Mouse (Mus musculus) neutrophil, adult 5-6 weeks (primary cell): Measurements from ENCODE around the gene Armh3. TPM values are rescaled to one million over a fixed set of nuclear protein-coding genes. Genes with fewer than 3 reads are reported as not detected.

Source experiments
- ATAC-seq: fragments of 151-379, 151-347 bp; 2 replicates; pipeline ENCODE4 v1.8.0; 2017; ENCODE audit warnings: mild to moderate bottlenecking, moderate TSS enrichment; ENCODE audit not compliant: insufficient number of reproducible peaks, poor library complexity, low FRiP score, severe bottlenecking; ENCODE audit errors: extremely low read depth
- total RNA-seq: library from RNA; stranded (forward); fragments of 200-1000 nt; gene quantifications from 2 replicates; pipeline ENCODE4 v1.2.3, GENCODE M21; 2017

The Armh3 gene
- total RNA-seq, 1 experiment from 2014 or later = 9.0 TPM

DNA sequence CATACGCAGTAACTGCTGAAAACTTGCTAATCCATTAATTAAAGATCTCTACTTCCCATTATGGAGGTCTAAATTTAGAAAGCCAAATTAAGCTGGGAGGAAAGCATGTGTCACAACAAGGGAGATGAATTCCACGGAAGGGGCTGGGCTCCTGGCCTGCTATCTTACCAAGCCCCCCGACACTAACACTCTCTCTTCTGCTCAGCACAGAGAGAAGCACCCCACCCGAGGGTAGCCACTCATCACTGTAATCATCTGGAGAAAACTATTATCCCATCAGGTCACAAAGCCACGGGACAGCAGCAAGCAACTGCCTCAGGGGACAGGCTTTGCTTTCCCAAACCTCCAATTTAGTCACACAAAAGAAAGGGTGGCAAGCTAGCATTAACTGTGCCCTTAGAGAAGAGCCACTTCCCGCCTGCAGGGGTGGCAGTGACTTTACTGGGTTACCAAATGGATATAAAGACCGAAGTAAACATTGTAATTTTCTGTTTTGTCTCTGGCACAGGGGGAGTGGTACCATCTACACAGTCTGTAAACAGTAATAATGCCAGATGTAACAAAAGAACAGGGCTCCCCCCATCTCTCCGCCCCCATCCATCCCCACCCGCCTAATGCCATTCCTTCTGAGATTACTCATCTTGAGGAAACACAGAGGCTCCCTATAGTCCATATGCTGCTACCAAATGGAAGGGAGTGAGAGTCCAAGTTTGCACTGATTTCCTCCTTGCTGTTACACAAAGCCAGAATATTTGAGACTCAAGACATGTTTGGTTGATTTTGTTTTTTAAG lies 77.8 kb downstream of the Armh3 start:
- no peak for ATAC-seq

DNA sequence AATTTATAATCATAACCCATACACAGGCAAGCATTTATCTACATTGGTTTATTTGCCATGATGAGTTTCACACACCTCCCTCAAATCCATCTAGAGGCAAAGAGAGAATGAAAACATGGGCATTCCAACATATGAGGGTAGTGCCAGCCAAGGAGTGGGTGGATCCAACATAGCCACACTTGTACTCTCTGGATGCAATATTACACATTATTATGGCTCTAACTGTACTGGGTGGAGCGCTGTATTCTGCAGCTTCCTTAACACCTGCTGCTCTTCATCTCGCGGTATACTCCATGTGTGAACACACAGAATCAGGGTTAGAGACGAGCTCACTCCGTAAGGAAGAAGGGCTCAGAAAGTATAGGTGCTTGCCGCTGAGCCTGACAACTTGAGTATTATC lies 79.9 kb downstream of the Armh3 start:
- ATAC-seq = no peak

DNA sequence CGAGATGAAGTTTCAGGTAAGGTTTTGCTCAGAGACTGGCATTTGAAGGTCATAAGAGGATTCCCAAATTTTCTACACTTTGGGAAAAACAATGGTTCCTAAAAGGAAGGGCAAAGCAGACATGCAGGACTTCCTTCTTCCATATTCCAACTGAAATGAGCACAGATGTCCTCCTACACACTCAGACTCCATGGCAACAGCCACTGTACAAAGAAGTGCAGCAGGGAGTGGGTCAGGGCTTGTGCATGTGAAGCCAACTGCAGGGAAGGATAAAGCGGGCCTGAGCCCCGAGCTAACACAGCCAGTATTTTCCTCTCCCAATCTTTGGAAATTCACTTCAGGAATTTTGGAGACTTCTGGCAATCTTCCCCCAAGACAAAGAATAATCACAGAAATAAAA lies 80.4 kb downstream of the Armh3 start:
- no peak for ATAC-seq

DNA sequence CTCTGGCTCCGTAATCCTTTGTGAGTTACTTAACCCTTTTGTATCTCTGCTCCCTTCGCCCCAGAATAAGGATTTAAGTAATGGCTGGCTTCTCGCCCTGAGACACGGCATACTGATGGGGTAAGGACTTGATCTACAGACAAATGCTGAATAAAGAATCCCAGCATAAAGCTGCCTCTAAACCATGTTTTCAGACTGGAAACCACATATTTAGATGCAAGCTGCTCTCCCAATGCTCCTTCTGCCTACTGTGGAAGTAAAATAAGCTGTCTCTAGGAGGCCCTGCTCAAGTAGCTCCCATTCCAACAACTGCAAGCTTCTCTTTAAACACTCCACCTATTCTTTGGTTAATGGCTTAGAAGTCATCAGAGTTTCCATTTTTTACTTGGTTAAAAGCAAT lies 81.8 kb downstream of the Armh3 start:
- no peak for ATAC-seq

DNA sequence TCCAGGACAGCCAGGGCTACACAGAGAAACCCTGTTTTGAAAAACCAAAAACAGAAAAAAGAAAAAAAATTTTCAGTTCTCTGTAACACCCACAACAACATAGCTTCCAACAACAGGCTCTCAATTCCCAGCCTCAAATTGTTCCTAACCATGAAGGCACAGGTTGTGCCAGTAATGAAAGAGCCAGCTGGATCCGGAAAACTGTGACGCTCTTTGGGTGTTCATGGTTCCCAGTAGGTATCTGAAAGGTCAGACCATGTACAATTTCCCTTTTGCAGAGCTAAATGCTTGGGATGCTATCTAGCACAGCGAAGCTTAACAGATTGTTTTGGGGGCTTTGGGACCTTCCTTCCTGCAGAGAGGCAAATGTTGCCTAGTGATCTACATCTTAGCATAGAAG lies 82.3 kb downstream of the Armh3 start:
- no peak for ATAC-seq

DNA sequence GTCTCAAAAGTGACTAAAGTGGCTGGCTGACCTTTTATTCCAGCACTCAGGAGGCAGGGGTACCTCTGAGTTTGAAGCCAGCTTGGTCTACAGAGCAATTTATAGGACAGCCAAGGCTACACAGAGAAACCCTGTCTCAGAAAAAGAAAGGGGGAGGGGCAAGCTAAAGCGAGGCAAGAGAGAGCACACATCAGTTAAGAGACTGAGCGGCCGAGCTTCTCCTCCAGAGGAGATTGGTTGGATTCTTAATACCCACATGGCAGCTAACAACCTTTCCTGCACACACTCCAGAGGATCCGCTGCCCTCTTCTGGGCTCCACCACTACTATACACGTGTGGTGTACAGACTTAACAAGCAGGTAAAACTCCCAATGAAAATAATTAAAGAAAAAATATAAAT lies 85.3 kb downstream of the Armh3 start:
- no peak for ATAC-seq

DNA sequence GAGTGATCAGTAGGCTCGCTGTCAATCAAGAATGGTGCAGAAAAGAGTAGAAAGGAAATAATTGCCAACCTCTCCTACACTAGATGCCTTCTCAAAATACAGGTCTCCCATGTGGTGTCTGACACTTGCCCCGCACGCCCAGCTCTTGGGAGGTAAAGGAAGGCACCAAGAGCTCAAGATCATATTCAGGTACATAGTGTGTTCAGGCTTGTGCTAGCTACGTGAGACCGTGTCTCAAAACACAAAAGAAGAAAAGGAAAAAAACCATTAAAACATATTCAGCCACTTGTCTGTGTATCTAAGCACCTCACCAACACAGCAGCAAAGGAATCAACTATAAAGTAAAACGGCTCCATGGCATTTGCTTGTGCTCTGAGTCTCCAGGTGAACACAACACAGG lies 85.9 kb downstream of the Armh3 start:
- no peak for ATAC-seq

DNA sequence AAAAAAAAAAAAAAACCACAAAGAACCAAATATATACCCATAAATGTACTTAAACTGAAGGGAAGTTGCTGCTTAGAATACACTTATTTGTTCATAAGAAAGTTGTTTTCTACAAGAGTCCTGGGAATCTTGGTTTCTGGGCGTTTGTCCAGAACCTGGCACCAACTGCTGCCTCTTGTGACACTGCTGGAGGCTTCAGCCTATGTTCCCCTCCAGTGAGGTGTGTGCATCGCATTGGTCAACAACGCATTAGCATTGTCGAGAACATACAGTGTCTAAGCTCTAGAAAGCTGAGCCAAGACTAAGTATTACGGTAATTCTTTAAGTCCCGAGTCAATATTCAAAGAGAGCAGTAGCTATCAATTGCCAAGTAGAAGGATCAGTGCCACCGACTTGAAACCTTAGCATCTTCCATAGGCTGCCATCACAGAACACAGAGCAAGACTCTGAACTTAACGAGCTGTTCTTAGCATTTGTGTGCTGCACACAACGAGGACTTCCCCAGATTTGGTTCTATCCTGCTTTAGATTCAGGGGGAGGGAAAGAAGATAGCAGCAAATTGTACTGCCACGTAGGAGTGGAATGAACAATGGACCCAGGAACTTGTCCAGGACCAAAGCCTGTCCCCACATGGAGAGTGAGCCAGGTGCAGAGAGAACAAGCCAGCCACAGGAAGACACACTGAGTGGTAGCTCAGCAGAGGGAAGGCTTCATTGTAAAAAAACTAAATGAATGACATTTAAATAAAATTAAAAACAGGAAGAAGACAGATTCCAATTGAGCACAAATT lies 86.9 kb downstream of the Armh3 start:
- ATAC-seq = no peak

DNA sequence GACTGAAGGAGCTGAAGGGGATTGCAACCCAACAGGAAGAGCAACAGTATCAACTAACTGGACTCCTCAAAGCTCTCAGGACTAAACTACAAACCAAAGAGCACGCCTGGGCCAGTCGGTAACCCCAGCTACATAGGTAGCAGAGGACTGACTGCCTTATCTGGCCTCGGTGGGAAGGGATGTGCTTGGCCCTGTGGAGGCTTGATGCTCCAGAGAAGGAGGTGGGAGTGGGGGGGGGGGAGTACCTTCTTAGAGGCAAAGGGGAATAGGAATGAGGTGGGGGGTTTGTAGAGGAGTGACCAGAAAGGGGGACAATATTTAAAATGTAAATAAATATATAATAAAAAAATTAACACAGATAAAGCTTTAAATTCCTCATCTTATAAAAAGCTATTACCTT lies 90.0 kb downstream of the Armh3 start:
- ATAC-seq = no peak

DNA sequence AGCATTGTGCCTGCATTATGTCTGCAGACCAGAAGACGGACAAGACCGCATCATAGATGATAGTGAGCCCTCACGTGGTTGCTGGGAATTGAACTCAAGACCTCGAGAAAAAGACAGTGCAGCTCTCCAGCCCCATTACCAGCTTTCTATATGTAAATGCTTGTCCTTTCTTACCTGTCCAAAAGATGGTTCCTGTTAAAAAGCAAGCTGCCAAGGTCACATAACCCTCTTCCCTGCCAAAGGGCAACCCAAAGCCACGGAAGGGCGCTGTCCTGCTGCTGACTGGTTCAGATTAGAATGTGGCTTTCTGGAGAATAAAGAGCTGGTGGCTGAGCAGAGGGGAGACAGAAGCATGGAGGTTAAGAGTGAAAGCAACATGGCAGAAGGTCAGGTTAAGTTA lies 90.9 kb downstream of the Armh3 start:
- no peak for ATAC-seq

DNA sequence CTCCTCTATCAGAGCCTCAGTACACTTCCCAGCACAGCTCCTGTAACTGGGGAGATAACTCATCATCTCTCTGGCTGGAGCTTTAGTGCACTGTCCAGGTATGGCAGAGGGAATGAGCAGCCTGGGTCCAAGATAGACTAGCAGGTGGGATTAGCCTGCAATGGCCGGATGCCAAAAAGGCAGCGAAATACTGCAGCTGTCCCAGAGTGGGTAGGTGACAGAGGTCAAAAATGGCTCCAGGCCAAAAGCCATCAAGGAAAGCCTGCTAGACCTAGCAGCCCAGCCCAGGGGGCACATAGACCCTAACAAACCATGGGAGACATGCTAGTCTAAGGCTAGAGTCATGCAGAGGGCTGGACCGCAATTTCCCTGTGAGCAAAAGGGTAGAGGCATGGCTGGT lies 94.4 kb downstream of the Armh3 start:
- no peak for ATAC-seq

DNA sequence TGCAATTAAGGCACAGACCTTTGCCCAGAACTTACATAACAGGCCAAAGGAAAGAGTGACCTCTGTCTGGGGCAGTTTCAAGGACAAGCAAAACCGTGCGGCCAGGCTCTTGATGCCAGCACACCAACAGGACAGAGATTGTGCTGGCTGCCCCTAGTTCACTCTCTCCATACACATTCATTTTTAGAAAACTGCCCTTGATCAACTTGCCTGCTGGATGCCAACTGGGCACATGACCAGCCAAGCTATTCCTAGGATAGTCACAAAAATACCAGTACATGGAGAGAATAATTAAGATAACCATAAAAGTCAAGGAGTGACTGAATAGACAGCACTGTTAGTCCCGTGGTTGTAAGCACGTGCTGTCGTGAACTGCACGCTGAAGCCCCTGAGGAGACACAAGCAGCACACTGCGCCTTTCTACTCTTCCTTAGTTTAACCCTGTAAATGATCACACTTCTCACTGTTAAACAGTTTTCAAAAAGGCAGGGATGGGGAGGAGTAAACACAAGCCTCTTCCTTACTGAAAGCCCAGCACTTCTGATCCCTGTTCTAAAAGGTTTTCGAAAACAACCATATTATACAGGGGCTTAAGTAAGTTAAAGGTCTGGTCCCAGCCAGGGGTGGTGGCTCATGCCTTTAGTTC lies 95.8 kb downstream of the Armh3 start:
- ATAC-seq = no peak

DNA sequence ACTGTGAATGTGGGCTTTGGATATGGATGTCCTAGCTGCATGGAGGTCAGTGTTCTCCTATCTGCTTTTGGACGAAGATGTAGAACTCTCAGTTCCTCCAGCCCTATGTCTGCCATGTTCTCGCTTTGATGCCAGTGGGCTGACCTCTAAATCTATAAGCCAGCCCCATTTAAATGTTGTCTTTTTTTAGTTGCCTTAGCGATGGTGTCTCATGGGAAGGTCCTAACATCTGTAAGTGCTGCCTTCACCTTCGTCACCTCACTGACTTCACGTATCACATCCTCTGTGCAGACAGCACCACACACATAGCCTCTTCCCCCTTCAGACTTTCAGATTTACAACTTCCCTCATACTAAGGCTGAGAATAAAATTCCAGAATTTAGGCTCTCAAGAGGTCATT lies 97.5 kb downstream of the Armh3 start:
- ATAC-seq = no peak

DNA sequence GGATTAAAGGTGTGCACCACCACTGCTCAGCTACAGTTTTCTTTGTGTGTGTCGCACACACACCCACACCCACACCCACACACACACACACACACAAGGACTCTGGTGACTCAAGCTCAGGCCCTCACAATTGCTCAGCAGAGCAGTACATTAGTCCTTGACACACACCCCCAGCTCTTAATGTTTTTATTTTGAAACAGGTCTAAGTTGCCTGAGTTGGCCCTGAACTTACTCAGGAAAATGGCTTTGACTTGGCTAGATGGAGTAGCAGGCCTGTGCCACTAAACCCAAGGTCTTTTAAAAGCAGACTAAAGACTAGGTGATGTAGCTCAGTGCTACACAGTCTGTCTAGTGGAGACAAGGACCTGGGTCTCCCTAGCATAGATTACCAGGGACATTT lies 102.6 kb downstream of the Armh3 start:
- ATAC-seq = no peak

DNA sequence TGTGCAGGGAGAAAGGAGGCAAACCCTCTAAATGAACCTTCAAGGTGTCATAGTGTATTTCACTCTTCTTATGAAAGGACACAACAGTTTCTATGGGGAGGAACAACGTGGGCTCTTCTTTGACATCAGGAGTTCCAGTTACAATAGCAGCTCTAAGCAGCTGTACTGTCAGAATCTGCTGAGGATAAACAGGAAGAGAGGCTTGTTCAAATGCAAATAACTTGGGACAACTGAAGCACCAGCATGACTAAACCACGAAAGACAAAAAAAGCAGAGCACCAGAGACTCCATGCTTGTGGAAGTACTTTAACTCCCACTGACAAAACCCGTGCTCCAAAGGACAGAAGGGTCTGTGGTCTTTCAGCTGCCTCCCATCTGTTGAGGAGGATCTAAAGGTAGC lies 116.2 kb downstream of the Armh3 start:
- no peak for ATAC-seq

DNA sequence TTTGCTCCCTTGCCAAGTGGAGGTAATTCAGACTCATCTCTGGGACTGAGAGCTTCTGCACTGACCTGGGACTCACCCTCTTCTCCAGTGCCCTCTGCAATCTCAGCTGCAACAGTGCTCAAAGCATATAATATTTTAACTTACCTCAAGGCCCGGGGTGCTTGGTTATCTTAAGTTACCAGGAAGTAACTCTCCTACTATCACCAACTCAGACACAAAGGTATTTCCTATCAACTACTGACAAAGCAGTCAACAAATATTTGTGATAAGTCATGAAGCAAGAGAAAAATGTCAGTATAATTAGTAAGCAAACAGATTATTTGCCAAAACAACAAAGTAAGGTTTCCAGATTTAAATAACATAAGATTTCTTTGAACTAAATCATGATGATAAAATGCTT lies 125.0 kb downstream of the Armh3 start:
- ATAC-seq = no peak

DNA sequence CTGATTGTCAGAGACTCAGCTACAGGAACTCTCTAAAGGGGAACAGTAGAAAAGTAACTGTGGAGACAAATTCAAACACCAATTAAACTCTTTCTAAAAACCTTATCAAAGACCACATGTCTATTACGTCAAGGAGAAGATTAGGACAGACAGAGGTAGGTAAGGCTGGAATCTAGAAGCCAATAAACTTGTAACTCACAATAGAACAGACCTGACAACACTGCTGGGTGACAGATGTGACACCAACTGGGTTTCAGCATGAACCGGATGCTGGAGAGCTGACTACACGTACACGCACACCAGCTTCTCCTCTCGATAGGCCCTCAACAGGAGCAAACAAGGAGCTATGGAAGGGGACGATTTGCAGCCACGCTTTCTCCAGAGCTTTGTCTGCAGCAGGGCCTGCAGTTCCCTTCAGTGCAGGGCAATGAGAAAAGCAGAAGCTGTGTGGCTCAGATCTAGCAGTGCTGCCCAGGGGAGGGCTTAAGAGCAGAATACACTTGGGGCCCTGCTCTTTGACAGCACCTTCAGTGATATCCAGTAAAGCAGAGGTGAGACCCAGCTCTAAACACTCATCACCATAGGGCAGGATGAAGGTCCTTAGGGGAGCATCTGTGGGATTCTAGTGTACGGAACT lies 142.9 kb downstream of the Armh3 start:
- no peak for ATAC-seq

DNA sequence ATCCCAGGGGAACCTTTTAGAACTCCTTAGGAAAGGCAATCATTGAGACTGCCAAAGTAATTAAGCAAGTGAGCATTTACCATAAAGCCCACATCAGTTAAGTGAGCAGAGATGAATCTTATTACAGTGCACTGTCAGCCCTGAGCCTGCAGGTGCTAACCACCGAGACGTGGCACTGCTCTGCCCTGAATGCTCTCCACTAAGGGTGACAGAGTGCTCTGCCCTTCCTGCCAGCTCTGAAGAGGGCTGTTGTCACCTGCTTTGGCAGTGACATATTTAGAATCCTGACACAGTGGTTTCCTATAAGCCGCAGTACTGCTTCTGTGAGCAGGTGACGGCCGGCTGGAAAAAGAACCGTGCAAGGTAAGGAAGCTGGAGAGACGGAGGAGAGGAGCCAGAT lies 143.8 kb downstream of the Armh3 start:
- ATAC-seq = no peak

DNA sequence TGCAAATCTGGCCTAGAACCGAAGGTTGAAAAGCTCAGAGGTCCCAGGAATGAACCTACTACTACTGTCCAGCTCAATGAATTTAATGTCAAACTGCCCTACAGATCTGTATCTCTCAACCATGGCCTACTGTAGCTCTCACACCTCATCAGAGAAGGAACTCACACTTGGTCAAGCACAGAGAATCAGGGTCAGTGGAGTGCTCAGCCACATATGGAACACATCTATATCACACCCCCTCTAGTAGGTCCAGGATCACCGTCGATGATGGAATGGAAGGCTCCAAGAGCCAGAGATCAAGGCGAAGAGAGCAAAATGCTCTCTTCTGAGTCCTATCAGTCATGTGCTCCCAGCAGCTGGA lies 150.6 kb downstream of the Armh3 start:
- no peak for ATAC-seq
